Mouse (Mus musculus) forebrain, embryonic 12.5 days (tissue): ENCODE results near the gene Pitpnb. TPM values are rescaled to one million over a fixed set of nuclear protein-coding genes. Genes with fewer than 3 reads are reported as not detected.

Source experiments
- ATAC-seq: fragments of 200-750 bp; cut with Nextera tagmentation; 2 replicates; pipeline ENCODE4 v1.8.0; 2017; ENCODE audit warnings: moderate TSS enrichment; ENCODE audit not compliant: low FRiP score
- H3K27ac ChIP-seq: fragments of 300-500 bp; sonication (generic); 2 replicates; pipeline ENCODE4 v1.5.1; 2016; ENCODE audit warnings: mild to moderate bottlenecking
- H3K27me3 ChIP-seq: fragments of 300-500 bp; sonication (generic); 2 replicates; pipeline ENCODE4 v1.6.1; 2016; ENCODE audit warnings: mild to moderate bottlenecking
- H3K36me3 ChIP-seq: fragments of 300-500 bp; sonication (generic); replicated peaks from 2 replicates; pipeline ENCODE4 v1.6.1; 2016; ENCODE audit warnings: mild to moderate bottlenecking
- H3K4me1 ChIP-seq: fragments of 300-500 bp; sonication (generic); 2 replicates; pipeline ENCODE4 v1.6.1; 2016
- H3K4me2 ChIP-seq: fragments of 300-500 bp; sonication (generic); 2 replicates; pipeline ENCODE4 v1.6.1; 2016; ENCODE audit warnings: mild to moderate bottlenecking, moderate library complexity
- H3K4me3 ChIP-seq: fragments of 300-500 bp; sonication (generic); replicated peaks from 2 replicates; pipeline ENCODE4 v1.5.1; 2016; ENCODE audit warnings: mild to moderate bottlenecking
- H3K9ac ChIP-seq: fragments of 300-500 bp; sonication (generic); 2 replicates; pipeline ENCODE4 v1.6.1; 2016; ENCODE audit warnings: mild to moderate bottlenecking
- H3K9me3 ChIP-seq: fragments of 300-500 bp; sonication (generic); 2 replicates; pipeline ENCODE4 v1.6.1; 2016
- WGBS: fragments of 180-500 bp; shearing (Covaris S2); methylation state at CpG from one replicate; pipeline ENCODE4 v1.1.7; 2016; 5-methylcytosine and 5-hydroxymethylcytosine counted together
- polyA plus RNA-seq: library from polyadenylated mRNA; unstranded; fragments of >200 nt; fragmentation: Nextera tagmentation; extraction: Ambion mirVana; gene quantifications from 2 replicates; pipeline ENCODE4 v1.2.1, GENCODE M21; 2016

The Pitpnb gene
- polyA plus RNA-seq, 1 experiment from 2014 or later: 113 TPM

DNA sequence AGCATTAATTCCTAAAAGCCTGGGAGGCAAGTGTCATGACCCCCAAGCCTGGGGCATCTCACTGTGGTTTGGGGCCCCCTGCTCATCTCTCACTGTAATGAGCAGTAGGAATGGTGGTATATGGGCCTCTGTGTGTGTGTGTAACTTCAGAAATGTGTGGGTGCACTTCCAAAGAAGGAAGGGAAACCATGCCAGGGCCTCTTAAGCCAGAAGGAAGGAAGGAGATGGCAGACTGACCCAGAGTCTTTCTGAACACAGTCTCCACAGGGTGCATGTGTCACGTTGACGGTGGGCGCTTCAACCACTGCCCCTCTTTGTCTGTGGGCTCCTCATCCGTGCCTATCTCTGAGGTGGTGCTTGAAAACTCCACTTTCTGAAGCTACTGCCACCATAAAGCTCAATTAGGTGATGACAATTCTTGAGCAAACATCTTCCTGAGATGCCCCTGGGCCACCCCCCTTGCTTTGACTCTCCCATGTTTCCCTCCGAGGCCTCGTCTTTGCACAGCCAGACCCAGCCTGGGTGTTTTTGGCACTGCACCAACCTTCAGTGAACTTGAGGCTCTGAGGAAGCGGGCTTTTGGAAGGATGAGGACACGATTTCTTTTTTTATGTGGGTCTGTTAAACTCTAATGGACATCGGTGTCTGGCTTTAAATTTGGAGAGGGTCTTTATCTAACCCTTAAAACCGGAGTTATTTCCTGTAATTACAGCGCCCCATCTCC is 100.6 kb downstream of the Pitpnb start:
- Histone ChIP-seq H3K4me1 (peaks cover 99% of the 10 kb centered on the region), H3K27me3 (no peaks in the 10 kb centered on the region), H3K36me3 (peaks cover 29% of the 10 kb centered on the region), H3K4me2 (peak overlapping the region; percentile 98), H3K9ac (peak overlapping the region; percentile 29), H3K9me3 (no peaks in the 10 kb centered on the region), H3K27ac (peak overlapping the region; percentile 43), H3K4me3 (peak overlapping the region; percentile 7; the same call in 1 of the 2 replicates)
- ATAC-seq: no peak
- WGBS: 55% methylated on average over 11 of the region's 11 CpGs

DNA sequence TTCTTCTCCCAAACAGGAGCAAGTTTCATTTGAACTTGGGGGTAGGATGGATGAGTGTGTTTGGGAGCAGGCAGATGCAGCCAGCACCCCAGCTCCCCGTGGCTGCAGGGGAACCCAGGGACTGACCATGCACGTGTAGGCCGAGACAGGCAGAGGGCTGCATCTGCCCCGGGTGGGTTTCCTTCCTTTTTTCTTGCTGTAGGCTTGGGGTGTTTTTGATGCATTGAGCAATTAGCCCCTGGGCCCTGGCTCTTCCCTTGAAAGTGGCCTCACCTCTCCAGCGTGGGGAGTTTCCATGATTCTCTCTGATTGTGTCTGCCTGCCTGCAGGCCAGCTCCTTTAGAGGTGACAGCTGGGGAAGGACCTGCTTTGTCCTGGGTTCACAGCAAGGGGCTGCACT is 102.3 kb downstream of the Pitpnb start:
- Histone ChIP-seq H3K4me2 (peak overlapping the region; percentile 21; the same call in 1 of the 2 replicates), H3K9me3 (no peaks in the 10 kb centered on the region), H3K4me3 (no peak overlapping the region), H3K4me1 (peaks cover 99% of the 10 kb centered on the region), H3K36me3 (peaks cover 31% of the 10 kb centered on the region), H3K9ac (peak overlapping the region; percentile 38; the same call in 1 of the 2 replicates), H3K27ac (peak overlapping the region; percentile 60), H3K27me3 (no peaks in the 10 kb centered on the region)
- ATAC-seq: no peak
- 27% methylated on average over 5 of the region's 5 CpGs for WGBS

DNA sequence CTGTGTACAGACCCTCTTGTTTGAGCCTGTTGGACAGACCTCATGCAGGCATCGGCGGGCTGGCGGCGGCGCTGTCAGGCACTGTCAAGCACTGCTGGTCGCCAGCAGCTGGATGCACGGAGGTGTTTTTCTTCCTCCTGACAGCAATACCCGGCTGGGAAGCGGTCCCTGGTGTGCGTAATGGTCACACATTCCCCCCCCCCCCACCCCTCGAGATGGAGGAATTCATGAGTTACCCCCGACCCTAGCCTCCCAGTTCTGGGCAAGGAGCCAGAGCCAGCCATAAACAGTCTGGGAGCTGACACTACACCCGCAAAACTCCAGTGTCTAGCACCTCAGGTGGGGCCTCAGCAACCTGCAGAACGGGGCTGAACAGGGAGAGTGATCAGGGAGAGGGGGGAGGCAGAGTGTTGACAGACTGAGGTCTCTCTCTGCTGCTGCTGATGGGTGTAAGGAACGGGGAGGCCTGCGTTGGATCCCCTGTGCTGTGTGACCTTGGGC is 103.8 kb downstream of the Pitpnb start:
- 24% methylated on average over 16 of the region's 16 CpGs for WGBS
- Histone ChIP-seq H3K27ac (peak overlapping the region; percentile 60), H3K4me2 (peak overlapping the region; percentile 31), H3K9ac (0 out of 2 replicates have a peak overlapping the region, but pooled peaks have one; percentile 21), H3K36me3 (peaks cover 41% of the 10 kb centered on the region), H3K9me3 (no peaks in the 10 kb centered on the region), H3K4me1 (peaks cover 91% of the 10 kb centered on the region), H3K4me3 (0 out of 2 replicates have a peak overlapping the region, but pooled peaks have one; percentile 5), H3K27me3 (no peaks in the 10 kb centered on the region)
- ATAC-seq: peak; percentile 57

DNA sequence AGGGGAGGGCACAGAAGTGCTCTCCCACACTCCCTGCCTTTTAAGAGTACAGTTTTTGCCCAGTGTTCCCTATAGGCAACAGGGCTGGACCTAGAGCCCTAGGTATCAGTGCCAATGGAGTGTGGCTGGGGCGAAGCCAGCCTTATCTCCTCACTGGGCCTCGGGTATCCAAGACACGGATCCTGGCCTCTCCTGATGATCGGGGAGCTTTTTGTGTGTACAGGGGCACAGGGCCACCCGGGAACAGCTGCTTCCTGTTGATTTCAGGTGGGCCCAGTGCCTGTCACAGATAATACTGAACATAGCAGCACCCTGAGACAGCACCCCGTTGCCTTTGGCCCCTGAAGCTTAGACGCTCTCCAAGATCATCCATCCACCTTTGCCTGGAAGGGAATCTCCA is 105.7 kb downstream of the Pitpnb start:
- peaks cover 53% of the 10 kb centered on the region for H3K36me3 ChIP-seq
- no peak overlapping the region for H3K4me2 ChIP-seq
- no peaks in the 10 kb centered on the region for H3K27me3 ChIP-seq
- peaks cover 85% of the 10 kb centered on the region for H3K4me1 ChIP-seq
- no peak overlapping the region for H3K27ac ChIP-seq
- no peaks in the 10 kb centered on the region for H3K9me3 ChIP-seq
- no peak overlapping the region for H3K9ac ChIP-seq
- WGBS: 89% methylated on average over 7 of the region's 7 CpGs
- no peak for ATAC-seq
- H3K4me3 ChIP-seq: no peak overlapping the region

GRCm38 (mm10) chr5:111437205-111437604 is 106.6 kb downstream of the Pitpnb start:
- Histone ChIP-seq H3K27me3 (no peaks in the 10 kb centered on the region), H3K9ac (no peak overlapping the region), H3K36me3 (peaks cover 61% of the 10 kb centered on the region), H3K4me2 (no peak overlapping the region), H3K4me3 (no peak overlapping the region), H3K27ac (0 out of 2 replicates have a peak overlapping the region, but pooled peaks have one; percentile 26), H3K9me3 (no peaks in the 10 kb centered on the region), H3K4me1 (peaks cover 85% of the 10 kb centered on the region)
- WGBS: 71% methylated on average over 7 of the region's 7 CpGs
- ATAC-seq: no peak

Other genes starting within 250 kb of the Pitpnb start
- gene Mn1, start 86.6 kb downstream of the Pitpnb start, polyA plus RNA-seq: 55.8 and 62.6 TPM in 2 replicates